Mouse (Mus musculus): Measurements from ENCODE around the gene Tmem94.

DNA sequence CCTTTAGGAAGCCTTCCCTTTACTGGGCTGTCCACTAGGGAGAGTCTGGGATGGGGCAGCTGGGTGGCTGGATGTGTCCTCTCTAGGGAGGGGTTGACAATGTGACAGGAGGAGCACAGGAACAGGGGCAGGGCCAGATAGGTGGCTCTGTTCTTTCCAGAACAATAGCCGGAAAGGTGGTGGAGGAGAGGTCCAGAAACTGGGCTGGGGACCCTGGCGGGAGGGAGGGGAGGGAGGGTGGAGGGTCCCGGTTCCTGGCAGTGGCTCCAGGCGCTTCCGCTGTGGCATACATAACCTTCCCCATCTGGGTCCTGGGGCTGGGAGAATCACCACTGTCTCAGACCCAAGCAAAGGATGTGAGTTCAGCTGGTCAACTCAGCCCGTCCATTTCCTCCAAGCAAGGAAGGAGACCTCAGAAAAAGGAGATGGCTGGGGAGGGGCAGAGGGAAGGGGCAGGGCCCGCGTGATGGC lies 44.1 kb downstream of the Tmem94 start:
- TF ChIP-seq CTCF (IDR thresholded peaks at IDR 0.05; ENCODE audit: low read depth, low read length): no peak
- no peak for TF ChIP-seq POLR2A (IDR thresholded peaks at IDR 0.05; ENCODE audit: borderline replicate concordance, low read depth, low read length)

Data from bone marrow macrophage, adult 2 months (primary cell).